In genomic region chr5:68592423-68592822, GRCm38 (mm10) we compare ENCODE assay signal across 33 mouse cellular contexts.
"Had no signal": no experiment of that assay in that cellular context is flagged by ENCODE, and none has a peak within 500 bp of the region (broad histone marks: within the 10 kb centered on the region; RNA-seq: fewer than 3 reads in every experiment).

No protein-coding gene starts in this region.

- H3K4me3 ChIP-seq: limb, embryonic 10.5 days; limb, embryonic 12.5 days; limb, embryonic 13.5 days; limb, embryonic 15.5 days; liver, embryonic 12.5 days; liver, embryonic 13.5 days; liver, embryonic 15.5 days; lung, embryonic 15.5 days; megakaryocyte, embryonic 14.5 days; midbrain, embryonic 10.5 days; midbrain, embryonic 12.5 days; midbrain, embryonic 13.5 days; midbrain, embryonic 15.5 days; myocyte; neural tube, embryonic 12.5 days; neural tube, embryonic 13.5 days had no signal

- H3K4me2 ChIP-seq: limb, embryonic 12.5 days; limb, embryonic 13.5 days; limb, embryonic 15.5 days; liver, embryonic 11.5 days; liver, embryonic 12.5 days; liver, embryonic 13.5 days; liver, embryonic 15.5 days; lung, embryonic 14.5 days; lung, embryonic 15.5 days; midbrain, embryonic 11.5 days; midbrain, embryonic 12.5 days; midbrain, embryonic 13.5 days; midbrain, embryonic 15.5 days; neural tube, embryonic 12.5 days; neural tube, embryonic 13.5 days had no signal

- H3K36me3 ChIP-seq: limb, embryonic 10.5 days; limb, embryonic 12.5 days; limb, embryonic 13.5 days; limb, embryonic 15.5 days; liver, embryonic 12.5 days; liver, embryonic 13.5 days; liver, embryonic 15.5 days; lung, embryonic 15.5 days; midbrain, embryonic 10.5 days; midbrain, embryonic 12.5 days; midbrain, embryonic 13.5 days; midbrain, embryonic 15.5 days; neural tube, embryonic 12.5 days; neural tube, embryonic 13.5 days had no signal

- DNase-seq: left cerebral cortex, postnatal 4 days; liver; liver, embryonic 13.5 days; liver, postnatal 0 days; lung, adult 18-20 months; lung, adult 2 months; lung, embryonic 14.5 days; lung, postnatal 10 days; lung, postnatal 14 days; lung, postnatal 36 days; lung, postnatal 4 days; midbrain, embryonic 14.5 days had no signal

- H3K9me3 ChIP-seq: limb, embryonic 10.5 days; limb, embryonic 12.5 days; limb, embryonic 13.5 days; limb, embryonic 15.5 days; liver, embryonic 12.5 days; liver, embryonic 13.5 days; liver, embryonic 15.5 days; lung, embryonic 15.5 days; megakaryocyte, embryonic 14.5 days; midbrain, embryonic 10.5 days; midbrain, embryonic 12.5 days; midbrain, embryonic 13.5 days; midbrain, embryonic 15.5 days; neural tube, embryonic 12.5 days; neural tube, embryonic 13.5 days had no signal

- H3K27me3 ChIP-seq: limb, embryonic 12.5 days; limb, embryonic 13.5 days; limb, embryonic 15.5 days; liver, embryonic 12.5 days; liver, embryonic 13.5 days; liver, embryonic 15.5 days; lung, embryonic 15.5 days; megakaryocyte, embryonic 14.5 days; midbrain, embryonic 12.5 days; midbrain, embryonic 13.5 days; midbrain, embryonic 15.5 days; neural tube, embryonic 12.5 days; neural tube, embryonic 13.5 days had no signal

- ATAC-seq: liver, embryonic 12.5 days; liver, postnatal 0 days; lung, postnatal 0 days; midbrain, embryonic 13.5 days; midbrain, embryonic 15.5 days; midbrain, embryonic 16.5 days had no signal

- H3K4me1 ChIP-seq: limb, embryonic 10.5 days; limb, embryonic 12.5 days; limb, embryonic 13.5 days; limb, embryonic 15.5 days; liver, embryonic 12.5 days; liver, embryonic 13.5 days; liver, embryonic 15.5 days; lung, embryonic 15.5 days; megakaryocyte, embryonic 14.5 days; midbrain, embryonic 10.5 days; midbrain, embryonic 12.5 days; midbrain, embryonic 13.5 days; midbrain, embryonic 15.5 days; neural tube, embryonic 12.5 days; neural tube, embryonic 13.5 days had no signal

- H3K27ac ChIP-seq: limb, embryonic 10.5 days; limb, embryonic 12.5 days; limb, embryonic 13.5 days; limb, embryonic 15.5 days; liver, embryonic 12.5 days; liver, embryonic 13.5 days; liver, embryonic 14.5 days; liver, embryonic 15.5 days; lung, embryonic 15.5 days; macrophage; midbrain, embryonic 10.5 days; midbrain, embryonic 12.5 days; midbrain, embryonic 13.5 days; midbrain, embryonic 15.5 days; neural tube, embryonic 12.5 days; neural tube, embryonic 13.5 days had no signal

- H3K9ac ChIP-seq: limb, embryonic 12.5 days; limb, embryonic 13.5 days; limb, embryonic 15.5 days; liver, embryonic 12.5 days; liver, embryonic 13.5 days; liver, embryonic 14.5 days; liver, embryonic 15.5 days; liver, postnatal 0 days; lung, embryonic 14.5 days; lung, embryonic 15.5 days; midbrain, embryonic 12.5 days; midbrain, embryonic 13.5 days; midbrain, embryonic 15.5 days; neural tube, embryonic 12.5 days; neural tube, embryonic 13.5 days had no signal
